Mouse (Mus musculus): ENCODE measurements around the gene Tssc4. TPM values are rescaled to one million over a fixed set of nuclear protein-coding genes. Genes with fewer than 3 reads are reported as not detected.

The Tssc4 gene
- total RNA-seq (2023): 20.2 to 23.2 TPM (median 22.1 TPM) in 4 replicates

DNA sequence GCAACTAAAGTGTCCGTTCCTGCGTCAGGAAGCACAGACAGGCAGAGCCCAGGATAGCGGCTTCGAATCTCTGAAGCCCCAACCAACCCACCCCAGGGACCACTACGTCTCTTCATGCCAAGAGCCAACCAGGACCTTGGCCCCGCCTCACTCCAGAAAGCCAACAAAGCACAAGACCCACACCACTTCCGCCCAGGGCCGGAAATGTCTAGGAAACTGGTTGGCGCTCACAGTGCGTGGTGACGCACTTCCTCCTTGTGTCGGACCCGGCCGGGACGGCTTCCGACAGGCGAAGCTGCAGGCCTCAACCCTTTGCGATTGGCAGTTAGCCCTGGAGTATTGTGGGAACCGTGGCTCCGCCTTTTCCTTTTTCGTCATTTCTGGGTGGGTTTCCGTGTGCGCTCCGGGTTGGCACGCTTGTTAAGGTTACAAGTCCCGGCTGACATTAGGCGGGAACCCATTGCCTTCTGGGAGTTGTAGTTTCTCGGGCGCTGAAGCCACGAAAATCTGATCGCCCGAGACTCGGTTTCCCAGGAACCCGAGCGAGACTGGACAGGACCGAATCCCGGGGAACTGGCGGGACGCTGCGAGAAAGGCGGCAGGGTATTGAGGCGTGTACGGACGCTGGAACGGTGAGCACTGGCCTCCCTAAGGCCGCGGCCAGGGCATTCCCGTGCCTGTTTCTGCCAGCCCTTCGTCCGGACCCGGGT is at the start of gene Tssc4:
Gene Tssc4 (plus strand): TSS at position 368 of the 710 bp plus-strand sequence.

DNA sequence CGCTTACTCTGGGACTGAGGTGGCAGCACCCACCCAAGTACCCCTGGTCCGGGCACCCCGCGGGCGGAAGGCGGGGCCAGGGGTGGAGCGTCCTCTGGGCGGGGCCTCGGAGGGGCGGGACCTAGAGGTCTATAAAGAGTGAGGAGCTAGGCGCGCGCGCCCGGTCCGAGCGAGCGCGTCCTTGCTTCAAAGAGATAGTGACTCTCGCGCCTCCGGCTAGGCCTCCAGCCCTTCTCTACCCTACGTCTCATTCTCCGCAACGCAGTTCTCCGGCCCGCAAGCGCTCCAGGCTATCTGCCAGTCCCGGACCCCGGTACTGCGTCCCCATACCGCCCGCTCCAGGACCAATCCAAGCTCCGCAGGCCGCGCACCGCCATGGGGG is 16.4 kb upstream of the Tssc4 start, which contains the start of gene Cd81:
Gene Cd81 (plus strand): TSS at position 114 of the 382 bp plus-strand sequence.

DNA sequence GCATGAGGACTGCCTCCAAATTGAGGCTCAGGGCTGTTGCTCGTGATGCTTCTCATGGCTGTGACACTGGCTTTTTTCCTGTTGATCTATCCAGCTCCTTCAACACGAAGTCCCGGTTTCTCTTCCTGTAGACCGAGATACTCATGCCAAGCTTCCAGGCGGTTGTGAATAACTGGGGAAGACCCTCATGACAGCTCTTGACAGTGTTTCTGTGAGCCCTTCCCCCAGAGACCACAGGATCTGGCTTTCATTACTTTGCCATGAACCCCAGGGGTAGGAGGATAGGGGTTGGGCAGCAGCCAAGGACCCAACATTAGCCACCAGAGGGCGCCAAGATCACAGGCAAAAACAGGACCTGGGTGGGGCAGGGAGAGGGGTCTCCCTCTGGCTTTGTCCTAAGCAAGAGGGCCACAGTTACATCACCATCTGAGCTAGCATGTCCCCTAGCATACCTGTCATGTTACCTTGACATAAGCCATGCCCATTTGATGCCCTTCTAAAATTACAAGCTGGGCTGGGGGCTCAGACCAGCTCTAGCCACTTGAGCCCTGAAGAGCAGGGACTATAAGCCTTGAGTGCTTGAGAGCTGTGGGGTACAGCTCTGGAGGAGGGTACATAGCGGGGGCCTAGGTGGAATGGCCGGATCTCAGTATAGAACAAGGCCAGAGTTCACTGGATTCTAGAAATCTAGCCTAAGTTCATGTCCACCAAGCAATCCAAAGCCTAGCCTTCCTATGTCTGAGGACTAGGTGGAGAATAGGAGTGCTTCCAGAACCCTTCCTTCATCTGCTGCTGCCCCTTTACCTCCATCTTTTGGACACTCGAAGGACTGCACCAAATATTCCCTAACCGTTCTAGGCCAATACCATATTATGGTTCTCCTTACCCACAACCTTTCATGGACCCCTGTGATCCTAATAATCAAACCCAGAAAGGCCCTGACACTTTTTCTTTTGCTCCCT is 25.8 kb downstream of the Tssc4 start, which contains the start of gene Trpm5:
Gene Trpm5 (minus strand): TSS at position 51 of the 962 bp plus-strand sequence.

DNA sequence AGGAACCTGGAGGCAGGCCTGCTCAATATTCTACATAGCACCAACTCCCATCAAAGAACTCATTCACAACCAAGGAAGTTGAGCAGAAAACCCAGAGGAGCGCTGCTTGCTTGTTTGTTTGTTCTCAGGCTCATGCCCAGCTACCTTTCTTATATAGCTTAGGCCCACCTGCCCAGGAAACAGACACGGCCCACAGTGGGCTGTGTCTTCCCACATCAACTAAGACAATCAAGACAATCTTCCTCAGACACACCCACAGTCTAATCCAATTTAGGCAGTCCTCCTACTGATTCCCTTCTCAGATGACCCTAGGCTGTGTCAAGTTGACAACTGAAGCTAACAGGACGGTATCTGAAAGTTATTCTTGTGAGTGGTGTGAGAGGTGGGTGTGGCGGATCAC is 37.0 kb downstream of the Tssc4 start, which contains the start of gene Kcnq1:
Gene Kcnq1 (plus strand): TSS at position 301 of the 400 bp plus-strand sequence.

Other genes starting within 250 kb of the Tssc4 start
- gene Th, start 138.1 kb upstream of the Tssc4 start, total RNA-seq (2023): not detected in 4 replicates
- not detected in 4 replicates for gene Ascl2, start 100.0 kb upstream of the Tssc4 start, total RNA-seq (2023)
- gene Tspan32, start 64.2 kb upstream of the Tssc4 start, total RNA-seq (2023): 139 to 151 TPM (median 148 TPM) in 4 replicates
- gene Cd81, start 16.5 kb upstream of the Tssc4 start, total RNA-seq (2023): 212 to 228 TPM (median 220 TPM) in 4 replicates
- gene Trpm5, start 25.4 kb downstream of the Tssc4 start, total RNA-seq (2023): 1.5 to 3.3 TPM (median 2.1 TPM) in 4 replicates
- not detected in 4 replicates for gene Kcnq1, start 37.1 kb downstream of the Tssc4 start, total RNA-seq (2023)